Mouse (Mus musculus) cortical plate, adult 2 months (tissue): ENCODE data around the gene Drg1.
"Not testable (repeated sequence)": the region's sequence is repeated elsewhere in the genome, so short reads cannot be mapped to it uniquely, and the experiment has no call there.

Experiments used
- CTCF ChIP-seq: fragments of 200-500 bp; IDR thresholded peaks from 2 replicates; pipeline ENCODE4 v1.5.1; 2011; ENCODE audit warnings: mild to moderate bottlenecking, control low read depth, low read length; ENCODE audit not compliant: insufficient read depth; ENCODE audit errors: extremely low read depth
- POLR2A ChIP-seq: fragments of 200-500 bp; IDR thresholded peaks from 2 replicates; pipeline ENCODE4 v1.6.1; 2011; ENCODE audit warnings: mild to moderate bottlenecking, low read length, control low read depth; ENCODE audit not compliant: insufficient read depth; ENCODE audit errors: extremely low read depth

DNA sequence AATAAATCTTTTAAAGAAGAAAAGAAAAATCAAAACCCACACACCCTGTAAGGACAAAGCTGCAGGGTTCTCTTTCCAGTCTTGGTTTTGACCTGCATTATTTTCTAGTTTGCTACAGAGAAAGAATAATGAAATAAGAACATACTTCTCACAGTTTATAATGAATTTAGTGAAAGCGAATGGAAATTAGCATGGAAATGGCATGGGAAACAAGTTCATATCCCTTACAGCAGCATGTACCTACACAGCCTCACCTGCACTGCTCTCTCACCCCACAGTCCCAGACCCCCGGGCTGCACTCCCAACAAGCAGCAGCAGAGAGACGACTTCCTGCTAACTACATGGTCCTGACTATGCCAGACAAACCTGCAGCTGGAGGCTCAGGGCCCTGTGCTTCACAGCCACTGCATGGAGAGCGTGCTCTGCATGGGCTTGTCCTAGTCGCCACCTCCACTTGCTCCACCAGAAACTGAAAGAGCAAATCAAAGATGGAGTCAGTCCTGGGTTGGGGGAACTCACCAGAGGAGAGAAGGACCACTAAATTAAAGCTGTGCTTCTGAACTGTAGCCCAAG lies 100.9 kb downstream of the Drg1 start:
- not testable (repeated sequence) for TF ChIP-seq POLR2A, CTCF
